Mouse (Mus musculus): ENCODE measurements around the gene Fxyd1.

DNA sequence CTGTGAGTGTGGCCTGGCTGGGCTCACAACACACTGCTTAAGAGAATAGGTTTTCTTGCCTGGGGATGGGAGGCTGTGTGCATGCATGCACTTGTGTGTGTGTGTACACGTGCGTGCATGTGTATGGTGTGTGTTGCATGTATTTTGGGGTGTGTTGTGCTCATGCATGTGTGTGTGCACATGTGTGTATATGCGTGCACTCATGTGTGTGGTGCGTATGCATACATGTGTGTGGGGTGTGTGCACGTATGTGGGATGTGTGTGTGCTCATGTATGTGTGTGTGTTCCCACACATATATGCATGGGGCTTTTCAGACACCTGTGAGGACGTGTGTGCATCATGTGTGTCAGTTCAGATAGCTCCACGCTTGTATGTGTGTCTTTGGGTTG lies 3.6 kb upstream of the Fxyd1 start:
- TF ChIP-seq CTCF (IDR thresholded peaks at IDR 0.05; ENCODE audit: insufficient read depth, low read length) = no peak
- no peak for TF ChIP-seq POLR2A (IDR thresholded peaks at IDR 0.05; ENCODE audit: borderline replicate concordance, extremely low read depth, low read depth, low read length)

Measured in lung, adult 2 months (tissue).